ENCODE assay signal across 21 mouse cellular contexts in genomic region chr5:116361342-116361741, GRCm38 (mm10).
DNase-seq lines count a peak whose midpoint lies in the region; ATAC-seq and TF ChIP-seq lines count a peak whose summit lies in the region.
"Had no signal": no experiment of that assay in that cellular context is flagged by ENCODE, and none has a peak within 500 bp of the region (broad histone marks: within the 10 kb centered on the region; RNA-seq: fewer than 3 reads in every experiment).

No protein-coding gene starts in this region.

- H3K9ac ChIP-seq in heart, adult 2 months (ENCODE audit: low read depth, low read length), result no peak overlapping the region
- no peak overlapping the region for H3K9ac ChIP-seq in liver, embryonic 14.5 days (replicated peaks)
- H3K9ac ChIP-seq in ES-Bruce4 (ENCODE audit: low read depth, poor library complexity, severe bottlenecking), result no peak overlapping the region
- H3K9ac ChIP-seq in kidney, embryonic 14.5 days (ENCODE audit: low read depth, low read length), result no peak overlapping the region
- H3K9ac ChIP-seq: embryonic facial prominence, embryonic 12.5 days; forebrain, embryonic 13.5 days; kidney, embryonic 15.5 days; limb, embryonic 15.5 days; neural tube, embryonic 15.5 days had no signal

- no peak for TF ChIP-seq POLR2A in heart, adult 2 months (IDR thresholded peaks at IDR 0.05; ENCODE audit: insufficient read depth, low read depth, low read length)
- TF ChIP-seq POLR2A in ES-Bruce4 (IDR thresholded peaks at IDR 0.05; ENCODE audit: insufficient read depth, low read length), result no peak

- intact Hi-C loops in heart, adult 2 months (cut with DNase I), result no loop called here
- intact Hi-C loops in heart, postnatal 25 days (cut with DNase I), result no loop called here

- no peak for TF ChIP-seq EP300 in heart, adult 2 months (IDR thresholded peaks at IDR 0.05; ENCODE audit: insufficient read depth, low read depth, low read length)
- no peak for TF ChIP-seq EP300 in liver, embryonic 14.5 days (IDR thresholded peaks at IDR 0.05; ENCODE audit: low read depth)
- TF ChIP-seq EP300 in ES-Bruce4 (IDR thresholded peaks at IDR 0.05; ENCODE audit: insufficient read depth, low read depth, low read length), result no peak

- H3K27ac ChIP-seq in heart, adult 2 months, result no peak overlapping the region
- H3K27ac ChIP-seq in liver, embryonic 14.5 days, result no peak overlapping the region
- H3K27ac ChIP-seq in ES-Bruce4 (ENCODE audit: insufficient read depth, low read length), result no peak overlapping the region
- no peak overlapping the region for H3K27ac ChIP-seq in kidney, embryonic 14.5 days (ENCODE audit: low read depth, low read length)
- H3K27ac ChIP-seq: embryonic facial prominence, embryonic 12.5 days; forebrain, embryonic 13.5 days; heart, embryonic 10.5 days; kidney, embryonic 15.5 days; limb, embryonic 15.5 days; neural tube, embryonic 15.5 days had no signal

- ATAC-seq in liver, embryonic 14.5 days (ENCODE audit: insufficient read depth), result no peak
- ATAC-seq in kidney, embryonic 14.5 days (ENCODE audit: low FRiP score, low TSS enrichment), result no peak
- ATAC-seq: forebrain, embryonic 13.5 days; inflammation-experienced regulatory T-cells, adult 6 months had no signal

- H3K4me3 ChIP-seq in heart, adult 2 months, result no peak overlapping the region
- no peak overlapping the region for H3K4me3 ChIP-seq in liver, embryonic 14.5 days (ENCODE audit: insufficient read depth in 1 of 2, low read depth in 2 of 2, low read length in 2 of 2)
- no peak overlapping the region for H3K4me3 ChIP-seq in ES-Bruce4 (ENCODE audit: low read depth, low read length)
- no peak overlapping the region for H3K4me3 ChIP-seq in kidney, embryonic 14.5 days (ENCODE audit: low read length)
- H3K4me3 ChIP-seq: embryonic facial prominence, embryonic 12.5 days; erythroblast, embryonic 14.5 days; forebrain, embryonic 13.5 days; heart, embryonic 10.5 days; kidney, embryonic 15.5 days; limb, embryonic 15.5 days; neural tube, embryonic 15.5 days had no signal

- H3K4me2 ChIP-seq in liver, embryonic 14.5 days (ENCODE audit: low read depth), result no peak overlapping the region
- H3K4me2 ChIP-seq in kidney, embryonic 14.5 days (replicated peaks; ENCODE audit: low read depth, low read length), result no peak overlapping the region
- H3K4me2 ChIP-seq: embryonic facial prominence, embryonic 12.5 days; forebrain, embryonic 13.5 days; kidney, embryonic 15.5 days; limb, embryonic 15.5 days; neural tube, embryonic 15.5 days had no signal

- no peaks in the 10 kb centered on the region for H3K27me3 ChIP-seq in heart, adult 2 months (ENCODE audit: control insufficient read depth, insufficient read depth, low read length)
- H3K27me3 ChIP-seq in liver, embryonic 14.5 days (ENCODE audit: control insufficient read depth, insufficient read depth, low read length), result no peaks in the 10 kb centered on the region
- no peaks in the 10 kb centered on the region for H3K27me3 ChIP-seq in ES-Bruce4 (ENCODE audit: control insufficient read depth, insufficient read depth, low read length, poor library complexity, severe bottlenecking)
- H3K27me3 ChIP-seq in kidney, embryonic 14.5 days (ENCODE audit: control insufficient read depth, insufficient read depth, low read length), result no peaks in the 10 kb centered on the region
- H3K27me3 ChIP-seq: embryonic facial prominence, embryonic 12.5 days; forebrain, embryonic 13.5 days; kidney, embryonic 15.5 days; limb, embryonic 15.5 days; neural tube, embryonic 15.5 days had no signal

- DNase-seq in heart, adult 2 months, result no peak
- no peak for DNase-seq in heart, postnatal 25 days (ENCODE audit: low spot score)
- DNase-seq in liver, embryonic 14.5 days (ENCODE audit: low read depth in 3 of 3, low spot score in 3 of 3), result no peak
- no peak for DNase-seq in liver
- peak; percentile 80 for DNase-seq in R1 (ENCODE audit: low read depth, low spot score)
- no peak for DNase-seq in adrenal gland, adult 2 months
- DNase-seq: adrenal gland, adult 8-10 months; cerebellum, adult 9-10 months; lung, postnatal 10 days; midbrain, embryonic 14.5 days; spleen, adult 18-20 months had no signal

- 0 out of 2 replicates have a peak, but pooled peaks have one; percentile 3 for TF ChIP-seq CTCF in heart, adult 2 months (IDR thresholded peaks at IDR 0.05)
- TF ChIP-seq CTCF in liver, embryonic 14.5 days (IDR thresholded peaks at IDR 0.05; ENCODE audit: low read depth), result peak; percentile 27; the same call in 1 of the 2 replicates
- TF ChIP-seq CTCF in ES-Bruce4 (IDR thresholded peaks at IDR 0.05; ENCODE audit: low read depth, low read length), result peak; percentile 50

- H3K4me1 ChIP-seq in heart, adult 2 months (ENCODE audit: control insufficient read depth, insufficient read depth, low read length), result no peaks in the 10 kb centered on the region
- no peaks in the 10 kb centered on the region for H3K4me1 ChIP-seq in liver, embryonic 14.5 days (replicated peaks; ENCODE audit: control insufficient read depth in 2 of 2, insufficient read depth in 2 of 2, low read length in 1 of 2)
- H3K4me1 ChIP-seq in ES-Bruce4 (ENCODE audit: control insufficient read depth, insufficient read depth, low read length), result no peaks in the 10 kb centered on the region
- H3K4me1 ChIP-seq in kidney, embryonic 14.5 days (ENCODE audit: control insufficient read depth, insufficient read depth, low read length), result no peaks in the 10 kb centered on the region
- H3K4me1 ChIP-seq: forebrain, embryonic 13.5 days; heart, embryonic 10.5 days; kidney, embryonic 15.5 days; limb, embryonic 15.5 days; neural tube, embryonic 15.5 days had no signal

- H3K9me3 ChIP-seq in liver, embryonic 14.5 days (ENCODE audit: control insufficient read depth, low read length), result peaks cover 4% of the 10 kb centered on the region; the same call in 1 of the 2 replicates
- H3K9me3 ChIP-seq in ES-Bruce4 (replicated peaks; ENCODE audit: control insufficient read depth, insufficient read depth, low read length, poor library complexity, severe bottlenecking), result no peaks in the 10 kb centered on the region
- H3K9me3 ChIP-seq in kidney, embryonic 14.5 days (ENCODE audit: control insufficient read depth, low read length), result peaks cover 4% of the 10 kb centered on the region; the same call in 1 of the 2 replicates
- H3K9me3 ChIP-seq: heart, embryonic 10.5 days; kidney, embryonic 15.5 days; neural tube, embryonic 15.5 days had no signal

- WGBS in heart, adult 2 months, result 75% methylated on average over 6 of the region's 6 CpGs
- 49% methylated on average over 6 of the region's 6 CpGs for WGBS in liver, embryonic 14.5 days (ENCODE audit: insufficient replicate concordance)
- WGBS in kidney, embryonic 14.5 days, result 83% methylated on average over 6 of the region's 6 CpGs

- H3K36me3 ChIP-seq in heart, adult 2 months (ENCODE audit: control insufficient read depth, insufficient read depth, low read length), result no peaks in the 10 kb centered on the region
- H3K36me3 ChIP-seq in liver, embryonic 14.5 days (replicated peaks; ENCODE audit: control insufficient read depth, insufficient read depth, low read depth), result no peaks in the 10 kb centered on the region
- no peaks in the 10 kb centered on the region for H3K36me3 ChIP-seq in ES-Bruce4 (ENCODE audit: control insufficient read depth, insufficient read depth, low read length, poor library complexity, severe bottlenecking)
- no peaks in the 10 kb centered on the region for H3K36me3 ChIP-seq in kidney, embryonic 14.5 days (ENCODE audit: control insufficient read depth, insufficient read depth, low read length)
- H3K36me3 ChIP-seq: embryonic facial prominence, embryonic 12.5 days; heart, embryonic 10.5 days; kidney, embryonic 15.5 days; limb, embryonic 15.5 days; neural tube, embryonic 15.5 days had no signal

- no peaks in the 10 kb centered on the region for H3K79me2 ChIP-seq in heart, adult 2 months (replicated peaks; ENCODE audit: control insufficient read depth, insufficient read depth, low read length)
